Mouse (Mus musculus) stomach, embryonic 15.5 days (tissue): ENCODE data around the gene Anxa6. TPM values are rescaled to one million over a fixed set of nuclear protein-coding genes. Genes with fewer than 3 reads are reported as not detected.

Experiments
- ATAC-seq: fragments of 200-750 bp; cut with Nextera tagmentation; 2 replicates; pipeline ENCODE4 v1.8.0; 2017; ENCODE audit warnings: low read depth, moderate number of reproducible peaks, moderate TSS enrichment; ENCODE audit not compliant: insufficient read depth, low FRiP score
- H3K27ac ChIP-seq: fragments of 300-500 bp; sonication (generic); 2 replicates; pipeline ENCODE4 v1.5.1; 2015; ENCODE audit warnings: mild to moderate bottlenecking, inconsistent platforms
- H3K27me3 ChIP-seq: fragments of 300-500 bp; sonication (generic); replicated peaks from 2 replicates; pipeline ENCODE4 v1.6.1; 2015; ENCODE audit warnings: inconsistent platforms
- H3K36me3 ChIP-seq: fragments of 300-500 bp; sonication (generic); 2 replicates; pipeline ENCODE4 v1.6.1; 2015; ENCODE audit warnings: inconsistent platforms
- H3K4me1 ChIP-seq: fragments of 300-500 bp; sonication (generic); 2 replicates; pipeline ENCODE4 v1.6.1; 2015; ENCODE audit warnings: inconsistent platforms
- H3K4me2 ChIP-seq: fragments of 300-500 bp; sonication (generic); 2 replicates; pipeline ENCODE4 v1.6.1; 2015; ENCODE audit warnings: mild to moderate bottlenecking, inconsistent platforms
- H3K4me3 ChIP-seq: fragments of 300-500 bp; sonication (generic); replicated peaks from 2 replicates; pipeline ENCODE4 v1.5.1; 2015; ENCODE audit warnings: inconsistent platforms
- H3K9ac ChIP-seq: fragments of 300-500 bp; sonication (generic); 2 replicates; pipeline ENCODE4 v1.6.1; 2015; ENCODE audit warnings: inconsistent platforms
- H3K9me3 ChIP-seq: fragments of 300-500 bp; sonication (generic); 2 replicates; pipeline ENCODE4 v1.6.1; 2016; ENCODE audit warnings: inconsistent platforms
- WGBS: fragments of 180-500 bp; shearing (Covaris S2); methylation state at CpG from one replicate; pipeline ENCODE4 v1.1.7; 2015; 5-methylcytosine and 5-hydroxymethylcytosine counted together
- polyA plus RNA-seq: library from polyadenylated mRNA; unstranded; fragments of >200 nt; fragmentation: Nextera tagmentation; extraction: Ambion mirVana; gene quantifications from 2 replicates; pipeline ENCODE4 v1.2.1, GENCODE M21; 2015

The Anxa6 gene
- 307 and 346 TPM in 2 replicates for polyA plus RNA-seq

DNA sequence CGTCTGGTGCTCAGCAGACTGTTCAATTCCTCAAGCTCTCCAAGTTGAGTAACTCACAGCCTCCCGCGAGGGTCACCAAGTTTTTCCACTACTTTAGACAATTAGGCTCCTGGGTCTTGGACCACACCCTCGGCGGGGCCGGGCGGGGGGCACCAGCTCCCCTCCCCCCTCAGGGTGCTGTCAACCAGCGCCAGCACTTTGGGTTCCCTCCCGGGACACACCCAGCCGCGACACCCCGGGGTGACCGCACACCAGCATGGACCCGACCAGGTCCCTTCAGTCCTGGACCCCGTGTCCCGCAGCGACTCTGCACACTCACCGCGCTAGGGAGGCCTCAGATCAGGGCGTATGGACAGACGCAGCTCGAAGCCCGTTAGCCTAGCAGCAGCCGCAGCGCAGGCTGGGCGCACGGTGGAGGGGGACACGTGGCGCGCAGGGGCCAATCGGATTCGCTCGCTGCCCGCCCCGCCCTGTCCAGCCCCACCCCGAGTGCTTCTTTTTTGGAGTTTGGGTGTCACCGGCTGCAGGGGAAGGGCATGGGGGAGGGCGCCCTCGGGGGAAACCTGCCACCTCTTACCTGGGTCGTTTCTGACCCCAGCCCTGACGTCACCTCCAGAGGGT is at the start of gene Anxa6:
Anxa6 (minus strand) TSS at position 406 of the 621 bp plus-strand sequence.
- peak within 1 kb of the TSS; percentile 95 for H3K27ac ChIP-seq
- H3K9me3 ChIP-seq = no peaks in the 10 kb centered on the region
- peak within 1 kb of the TSS; percentile 90 for H3K4me2 ChIP-seq
- H3K4me3 ChIP-seq = peak within 1 kb of the TSS; percentile 73
- ATAC-seq = peak; percentile 86
- no peaks in the 10 kb centered on the region for H3K36me3 ChIP-seq
- peak within 1 kb of the TSS; percentile 62 for H3K9ac ChIP-seq
- no peaks in the 10 kb centered on the region for H3K27me3 ChIP-seq
- H3K4me1 ChIP-seq = peaks cover 30% of the 10 kb centered on the region
- WGBS = under 1% methylated on average over 38 of the region's 41 CpGs

DNA sequence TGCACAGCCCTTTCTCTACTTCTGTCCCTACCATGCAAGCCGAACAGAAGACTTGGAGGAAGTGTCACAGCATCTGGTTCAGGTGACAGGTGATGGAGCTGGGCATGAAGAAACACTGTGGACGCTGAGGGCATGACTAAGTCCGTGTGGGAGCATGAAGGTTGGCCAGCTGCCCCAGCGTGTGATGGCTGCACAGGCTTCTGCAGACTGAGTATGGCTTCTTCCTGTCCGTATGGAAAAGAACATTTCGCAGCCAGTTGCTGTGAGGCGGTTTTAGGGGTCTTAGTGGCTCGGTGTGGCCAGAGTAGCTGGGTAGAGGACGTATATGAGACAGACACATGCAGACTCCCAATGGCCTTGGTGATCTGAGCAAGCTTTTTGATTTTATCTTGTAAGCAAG is 48.0 kb upstream of the Anxa6 start:
- ATAC-seq = no peak
- Histone ChIP-seq H3K4me3 (no peak overlapping the region), H3K9me3 (no peaks in the 10 kb centered on the region), H3K36me3 (no peaks in the 10 kb centered on the region), H3K4me1 (peaks cover 3% of the 10 kb centered on the region; the same call in 1 of the 2 replicates), H3K9ac (no peak overlapping the region), H3K27ac (no peak overlapping the region), H3K27me3 (no peaks in the 10 kb centered on the region), H3K4me2 (no peak overlapping the region)
- 86% methylated on average over 9 of the region's 9 CpGs for WGBS

- H3K4me1 ChIP-seq = peaks cover 3% of the 10 kb centered on the region; the same call in 1 of the 2 replicates
- ATAC-seq = no peak
- H3K36me3 ChIP-seq = no peaks in the 10 kb centered on the region
- H3K9me3 ChIP-seq = no peaks in the 10 kb centered on the region
- H3K4me3 ChIP-seq = no peak overlapping the region
- H3K27ac ChIP-seq = no peak overlapping the region
- WGBS = 88% methylated on average over 4 of the region's 4 CpGs
- no peaks in the 10 kb centered on the region for H3K27me3 ChIP-seq
- no peak overlapping the region for H3K9ac ChIP-seq
- no peak overlapping the region for H3K4me2 ChIP-seq
Measured at GRCm38 (mm10) chr11:55079180-55079579, 45.9 kb upstream of the Anxa6 start.

GRCm38 (mm10) chr11:55078502-55078901 is 45.3 kb upstream of the Anxa6 start:
- H3K27me3 ChIP-seq = no peaks in the 10 kb centered on the region
- WGBS = 47% methylated on average over 3 of the region's 3 CpGs
- H3K9me3 ChIP-seq = no peaks in the 10 kb centered on the region
- peaks cover 3% of the 10 kb centered on the region; the same call in 1 of the 2 replicates for H3K4me1 ChIP-seq
- ATAC-seq = no peak
- H3K4me2 ChIP-seq = peak overlapping the region; percentile 92
- H3K4me3 ChIP-seq = peak overlapping the region; percentile 51; the same call in 1 of the 2 replicates
- H3K9ac ChIP-seq = no peak overlapping the region
- H3K27ac ChIP-seq = no peak overlapping the region
- H3K36me3 ChIP-seq = no peaks in the 10 kb centered on the region

DNA sequence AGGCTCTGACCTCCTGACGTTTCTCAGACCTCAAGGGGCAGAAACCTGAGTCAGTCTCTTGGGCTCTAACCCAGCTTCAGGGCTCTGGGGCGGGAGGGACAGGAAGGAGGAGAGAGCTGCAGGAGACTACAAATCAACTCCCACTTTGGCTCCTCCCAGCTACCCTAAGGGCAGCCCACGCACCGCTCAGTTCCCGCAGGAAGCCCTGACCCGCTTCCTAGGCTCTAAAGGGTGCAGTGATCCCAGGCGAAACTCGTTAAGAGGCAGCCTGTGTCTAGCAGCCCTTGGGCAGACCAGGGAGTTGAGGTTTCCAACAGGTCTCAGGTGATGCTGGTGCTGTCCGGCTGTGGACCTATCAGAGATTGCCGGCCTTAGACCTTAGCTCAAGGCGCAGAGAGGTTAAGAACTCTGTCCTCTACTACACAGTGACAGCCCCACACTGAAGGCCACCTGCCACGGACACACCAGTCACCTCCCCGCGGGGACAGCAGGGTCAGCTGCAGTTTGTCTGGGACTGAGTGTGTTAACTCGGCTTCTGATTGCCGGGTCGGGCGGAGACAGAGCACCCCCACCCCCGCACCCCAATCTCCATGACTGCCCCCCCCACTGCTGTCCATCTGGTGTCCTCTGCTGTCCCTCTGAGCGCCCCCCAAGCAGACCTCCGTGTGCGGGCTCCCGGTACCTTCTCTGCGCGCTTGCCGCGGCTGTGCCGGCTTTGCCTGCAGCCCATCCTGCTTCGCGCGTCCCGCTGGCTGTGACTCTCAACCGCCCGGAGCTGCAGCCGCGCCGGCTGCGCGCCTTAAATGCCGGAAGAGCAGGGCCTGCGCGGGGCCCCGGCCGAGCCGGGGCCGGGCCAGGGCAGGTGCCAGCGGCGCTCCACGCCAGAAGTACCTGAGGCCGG is 44.3 kb upstream of the Anxa6 start, which contains the start of gene Ccdc69:
Ccdc69 (minus strand) TSS at position 801 of the 901 bp plus-strand sequence.
- Histone ChIP-seq H3K4me1 (peaks cover 3% of the 10 kb centered on the region; the same call in 1 of the 2 replicates), H3K4me3 (peak within 1 kb of the TSS; percentile 51), H3K27me3 (no peaks in the 10 kb centered on the region), H3K27ac (no peak within 1 kb of the TSS; the same call in 1 of the 2 replicates), H3K9me3 (no peaks in the 10 kb centered on the region), H3K9ac (peak within 1 kb of the TSS; percentile 27; the same call in 1 of the 2 replicates), H3K36me3 (no peaks in the 10 kb centered on the region), H3K4me2 (peak within 1 kb of the TSS; percentile 92)
- WGBS = under 1% methylated on average over 50 of the region's 50 CpGs
- peak; percentile 60; the same call in 1 of the 2 replicates for ATAC-seq

GRCm38 (mm10) chr11:55076234-55076633 is 43.0 kb upstream of the Anxa6 start:
- no peak overlapping the region for H3K4me3 ChIP-seq
- peaks cover 3% of the 10 kb centered on the region; the same call in 1 of the 2 replicates for H3K4me1 ChIP-seq
- 84% methylated on average over 5 of the region's 5 CpGs for WGBS
- no peak overlapping the region for H3K27ac ChIP-seq
- no peaks in the 10 kb centered on the region for H3K27me3 ChIP-seq
- H3K9ac ChIP-seq = no peak overlapping the region
- no peak overlapping the region for H3K4me2 ChIP-seq
- no peaks in the 10 kb centered on the region for H3K9me3 ChIP-seq
- ATAC-seq = no peak
- H3K36me3 ChIP-seq = no peaks in the 10 kb centered on the region

GRCm38 (mm10) chr11:55075602-55076001 is 42.4 kb upstream of the Anxa6 start:
- no peaks in the 10 kb centered on the region for H3K27me3 ChIP-seq
- no peak overlapping the region for H3K4me2 ChIP-seq
- no peaks in the 10 kb centered on the region for H3K9me3 ChIP-seq
- H3K9ac ChIP-seq = no peak overlapping the region
- no peak for ATAC-seq
- WGBS = 53% methylated on average over 2 of the region's 2 CpGs
- no peak overlapping the region for H3K4me3 ChIP-seq
- no peak overlapping the region for H3K27ac ChIP-seq
- H3K4me1 ChIP-seq = peaks cover 3% of the 10 kb centered on the region; the same call in 1 of the 2 replicates
- no peaks in the 10 kb centered on the region for H3K36me3 ChIP-seq

- Histone ChIP-seq H3K36me3 (no peaks in the 10 kb centered on the region), H3K4me3 (no peak overlapping the region), H3K4me2 (no peak overlapping the region), H3K27me3 (no peaks in the 10 kb centered on the region), H3K27ac (no peak overlapping the region), H3K9me3 (no peaks in the 10 kb centered on the region), H3K4me1 (peaks cover 2% of the 10 kb centered on the region; the same call in 1 of the 2 replicates), H3K9ac (no peak overlapping the region)
- ATAC-seq = no peak
- WGBS = 62% methylated on average over 10 of the region's 10 CpGs
Measured at GRCm38 (mm10) chr11:55073191-55073590, 39.9 kb upstream of the Anxa6 start.

GRCm38 (mm10) chr11:55072467-55072866 is 39.2 kb upstream of the Anxa6 start:
- ATAC-seq = no peak
- Histone ChIP-seq H3K4me1 (no peaks in the 10 kb centered on the region), H3K4me3 (no peak overlapping the region), H3K4me2 (no peak overlapping the region), H3K27me3 (no peaks in the 10 kb centered on the region), H3K36me3 (no peaks in the 10 kb centered on the region), H3K9me3 (no peaks in the 10 kb centered on the region), H3K27ac (no peak overlapping the region), H3K9ac (no peak overlapping the region)
- WGBS = 82% methylated on average over 8 of the region's 8 CpGs

DNA sequence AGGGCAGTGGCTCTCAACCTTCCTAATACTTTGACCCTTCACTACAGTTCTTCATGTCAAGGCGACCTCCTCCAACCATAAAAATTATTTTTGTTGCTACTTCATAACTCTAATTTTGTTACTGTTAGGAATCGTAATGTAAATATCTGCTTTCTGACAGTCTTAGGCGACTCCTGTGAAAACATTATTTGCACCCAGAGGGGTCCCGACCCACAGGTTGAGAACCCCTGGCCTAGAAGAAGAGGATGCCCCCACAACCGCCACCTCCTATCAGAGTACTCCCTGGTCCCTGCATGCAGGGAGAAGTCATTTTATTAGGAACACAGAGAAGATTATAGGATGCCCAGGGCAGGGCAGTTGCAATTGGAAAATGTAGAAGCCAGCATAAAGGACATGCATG is 38.1 kb upstream of the Anxa6 start:
- no peak for ATAC-seq

GRCm38 (mm10) chr11:55069023-55069422 is 35.8 kb upstream of the Anxa6 start:
- WGBS = 39% methylated on average over 2 of the region's 2 CpGs
- no peak for ATAC-seq

More for the DNA sequence above, 38.1 kb upstream of the Anxa6 start:
- Histone ChIP-seq H3K27me3 (no peaks in the 10 kb centered on the region), H3K4me1 (no peaks in the 10 kb centered on the region), H3K9ac (no peak overlapping the region), H3K9me3 (no peaks in the 10 kb centered on the region), H3K36me3 (no peaks in the 10 kb centered on the region), H3K4me2 (no peak overlapping the region), H3K27ac (no peak overlapping the region), H3K4me3 (no peak overlapping the region)
- 81% methylated on average over 5 of the region's 5 CpGs for WGBS

GRCm38 (mm10) chr11:55066921-55067320 is 33.7 kb upstream of the Anxa6 start:
- H3K4me3 ChIP-seq = no peak overlapping the region
- no peak for ATAC-seq
- no peak overlapping the region for H3K9ac ChIP-seq
- H3K27ac ChIP-seq = no peak overlapping the region
- 54% methylated on average over 4 of the region's 4 CpGs for WGBS
- H3K4me1 ChIP-seq = no peaks in the 10 kb centered on the region
- H3K4me2 ChIP-seq = no peak overlapping the region
- no peaks in the 10 kb centered on the region for H3K9me3 ChIP-seq
- H3K27me3 ChIP-seq = no peaks in the 10 kb centered on the region
- H3K36me3 ChIP-seq = no peaks in the 10 kb centered on the region

More at GRCm38 (mm10) chr11:55069023-55069422, 35.8 kb upstream of the Anxa6 start:
- Histone ChIP-seq H3K9me3 (no peaks in the 10 kb centered on the region), H3K9ac (no peak overlapping the region), H3K4me3 (no peak overlapping the region), H3K4me2 (no peak overlapping the region), H3K27ac (no peak overlapping the region), H3K27me3 (no peaks in the 10 kb centered on the region), H3K4me1 (no peaks in the 10 kb centered on the region), H3K36me3 (no peaks in the 10 kb centered on the region)
